Mouse (Mus musculus): ENCODE data around the gene Tnfsf18. TPM values are rescaled to one million over a fixed set of nuclear protein-coding genes. Genes with fewer than 3 reads are reported as not detected.

Tnfsf18 gene
- polyA plus RNA-seq, 1 experiment from 2014 or later = not detected

DNA sequence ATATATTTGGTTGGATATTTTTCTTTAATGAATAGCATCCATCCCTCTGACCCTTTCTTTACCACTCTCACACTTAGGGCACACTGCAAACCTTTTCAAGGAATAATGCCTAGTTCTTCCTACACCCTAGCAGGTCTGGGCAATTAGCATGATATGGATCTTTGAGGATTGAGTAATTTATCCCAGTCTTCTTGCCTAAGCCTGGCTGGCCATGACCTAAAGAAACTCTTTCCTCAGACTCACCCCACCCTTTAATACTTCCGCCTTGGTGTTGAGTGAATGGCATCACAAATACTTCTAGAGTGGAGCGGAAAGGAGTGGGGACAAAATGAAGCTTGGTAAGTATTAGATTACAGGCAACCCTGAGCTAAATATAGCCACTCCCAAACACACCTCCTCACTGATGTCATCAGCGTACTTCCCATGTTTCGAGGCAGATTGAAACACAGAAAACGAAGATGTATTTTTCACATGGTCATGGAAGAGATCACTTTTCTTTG, 56.2 kb downstream of the Tnfsf18 start:
- Histone ChIP-seq H3K4me1 (ENCODE audit: control insufficient read depth, insufficient read depth, low read length) (no peaks in the 10 kb centered on the region), H3K4me3 (replicated peaks; ENCODE audit: low read depth, low read length) (no peak overlapping the region), H3K27ac (replicated peaks; ENCODE audit: low read depth, low read length) (no peak overlapping the region), H3K9me3 (ENCODE audit: control insufficient read depth, low read length) (no peaks in the 10 kb centered on the region), H3K27me3 (ENCODE audit: control insufficient read depth, insufficient read depth, low read length) (no peaks in the 10 kb centered on the region), H3K9ac (replicated peaks; ENCODE audit: low read length) (no peak overlapping the region), H3K4me2 (ENCODE audit: low read length) (no peak overlapping the region), H3K36me3 (ENCODE audit: control insufficient read depth, insufficient read depth, low read length) (no peaks in the 10 kb centered on the region)
- ATAC-seq (ENCODE audit: low FRiP score, low TSS enrichment) (no peak), DNase-seq (no peak)
- 95% methylated on average over 5 of the region's 5 CpGs for WGBS

DNA sequence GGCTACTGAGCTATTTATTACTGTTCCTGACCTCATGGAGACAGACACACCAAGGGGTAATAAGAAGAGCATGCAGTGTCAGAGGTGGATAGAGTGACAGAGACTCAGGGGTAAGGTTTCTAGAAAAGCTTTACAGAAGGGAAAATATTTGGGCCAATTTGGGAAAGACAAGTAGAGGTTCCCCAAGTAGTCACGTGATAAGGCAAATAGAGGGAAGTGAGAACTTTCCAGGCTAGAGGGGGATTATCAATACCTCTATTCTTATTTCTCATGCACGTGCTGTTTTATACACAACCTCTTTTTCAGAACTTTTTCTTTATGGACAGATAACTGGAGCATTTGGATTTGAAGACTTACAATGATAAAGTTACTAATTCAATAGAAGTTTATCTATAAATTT, 57.6 kb downstream of the Tnfsf18 start:
- Histone ChIP-seq H3K4me3 (replicated peaks; ENCODE audit: low read depth, low read length) (no peak overlapping the region), H3K4me1 (ENCODE audit: control insufficient read depth, insufficient read depth, low read length) (no peaks in the 10 kb centered on the region), H3K9me3 (ENCODE audit: control insufficient read depth, low read length) (no peaks in the 10 kb centered on the region), H3K4me2 (ENCODE audit: low read length) (no peak overlapping the region), H3K36me3 (ENCODE audit: control insufficient read depth, insufficient read depth, low read length) (no peaks in the 10 kb centered on the region), H3K27ac (replicated peaks; ENCODE audit: low read depth, low read length) (no peak overlapping the region), H3K27me3 (ENCODE audit: control insufficient read depth, insufficient read depth, low read length) (no peaks in the 10 kb centered on the region), H3K9ac (replicated peaks; ENCODE audit: low read length) (no peak overlapping the region)
- 80% methylated on average over 2 of the region's 2 CpGs for WGBS
- ATAC-seq (ENCODE audit: low FRiP score, low TSS enrichment) (no peak), DNase-seq (no peak)

Other genes with a start within 250 kb of the Tnfsf18 start
- 127 and 161 TPM in 2 replicates for gene Prdx6, start 243.4 kb upstream of the Tnfsf18 start, polyA plus RNA-seq (2014; fragmentation: Nextera tagmentation; extraction: Ambion mirVana)
- gene Tnfsf4, start 99.2 kb upstream of the Tnfsf18 start, polyA plus RNA-seq (2014; fragmentation: Nextera tagmentation; extraction: Ambion mirVana) = not detected in 2 replicates

Measured in midbrain, embryonic 14.5 days (tissue).